Mouse (Mus musculus): ENCODE results near the gene Safb2.

DNA sequence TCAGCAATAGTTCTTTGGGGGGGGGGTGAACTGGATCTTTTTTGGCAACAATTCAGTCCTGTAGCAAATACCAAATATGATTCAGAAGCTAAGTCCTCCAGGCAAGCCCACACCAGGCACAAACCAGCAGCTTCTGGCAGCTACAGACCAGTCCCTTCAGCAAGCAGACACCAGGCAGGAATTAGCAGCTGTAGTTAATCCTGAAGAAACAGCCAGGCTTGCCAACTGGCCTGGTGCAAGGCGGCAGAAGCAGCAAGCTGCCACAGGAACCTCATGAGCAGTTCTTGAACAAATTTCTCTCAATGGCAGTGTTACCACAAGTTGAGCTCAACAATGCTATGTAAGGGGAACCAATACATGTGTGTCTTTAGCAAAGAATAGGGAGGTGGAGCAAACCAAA is 61.6 kb downstream of the Safb2 start:
- TF ChIP-seq CTCF (conservative IDR thresholded peaks at IDR 0.05; ENCODE audit: insufficient read depth, insufficient read length, low read depth, low read length) (no peak), POLR2A (IDR thresholded peaks at IDR 0.05; ENCODE audit: low read depth, low read length) (no peak)

Measured in kidney, adult 2 months (tissue).